Mouse (Mus musculus) heart, adult 2 months (tissue): ENCODE results near the gene Nup93. TPM values are rescaled to one million over a fixed set of nuclear protein-coding genes. Genes with fewer than 3 reads are reported as not detected.

Experiments used
- DNase-seq, 2 experiments: peaks; one replicate each; pipeline ENCODE4 v3.0.0; 2021
- H3K27ac ChIP-seq: fragments of 200-600 bp; 2 replicates; pipeline ENCODE4 v1.8.1; 2022
- H3K27me3 ChIP-seq: fragments of 200-500 bp; 2 replicates; pipeline ENCODE4 v1.6.1; 2012; ENCODE audit warnings: mild to moderate bottlenecking, low read length, inconsistent platforms, mixed read lengths; ENCODE audit not compliant: control insufficient read depth, insufficient read depth
- H3K36me3 ChIP-seq: fragments of 200-500 bp; 2 replicates; pipeline ENCODE4 v1.6.1; 2012; ENCODE audit warnings: low read length, inconsistent platforms; ENCODE audit not compliant: control insufficient read depth, insufficient read depth
- H3K4me1 ChIP-seq: fragments of 200-500 bp; 2 replicates; pipeline ENCODE4 v1.6.1; 2011; ENCODE audit warnings: low read length; ENCODE audit not compliant: control insufficient read depth, insufficient read depth
- H3K4me3 ChIP-seq: fragments of 200-600 bp; 2 replicates; pipeline ENCODE4 v1.8.1; 2022
- H3K79me2 ChIP-seq: fragments of 200-500 bp; replicated peaks from 2 replicates; pipeline ENCODE4 v1.6.1; 2012; ENCODE audit warnings: mild to moderate bottlenecking, inconsistent platforms, low read length, moderate library complexity, mixed read lengths; ENCODE audit not compliant: control insufficient read depth, insufficient read depth
- H3K9ac ChIP-seq: fragments of 200-500 bp; 2 replicates; pipeline ENCODE4 v1.6.1; 2012; ENCODE audit warnings: low read depth, mild to moderate bottlenecking, control low read depth, inconsistent platforms, low read length, mixed read lengths
- CTCF ChIP-seq: fragments of 200-600 bp; IDR thresholded peaks from 2 replicates; pipeline ENCODE4 v1.8.1; 2022; ENCODE audit warnings: antibody characterized with exemption, mild to moderate bottlenecking, moderate library complexity
- EP300 ChIP-seq: fragments of 200-500 bp; IDR thresholded peaks from 2 replicates; pipeline ENCODE4 v1.6.1; 2011; ENCODE audit warnings: low read depth, low read length, control low read depth; ENCODE audit not compliant: insufficient read depth
- POLR2A ChIP-seq: fragments of 200-500 bp; IDR thresholded peaks from 2 replicates; pipeline ENCODE4 v1.6.1; 2011; ENCODE audit warnings: mild to moderate bottlenecking, low read depth, low read length, control low read depth; ENCODE audit not compliant: insufficient read depth
- WGBS: fragments of 180-500 bp; shearing (Covaris S2); methylation state at CpG from one replicate; pipeline ENCODE4 v1.1.7; 2018; 5-methylcytosine and 5-hydroxymethylcytosine counted together
- intact Hi-C: fragments of 180-260 bp; cut with DNase I; formaldehyde crosslinking; loops from one replicate; pipeline ENCODE4 v1.15.1; 2025
- polyA plus RNA-seq: library from polyadenylated mRNA; depleted of rRNA; stranded (reverse); fragments of >200 nt; gene quantifications from 2 replicates; pipeline ENCODE4 v1.2.3, GENCODE M21; 2012
- total RNA-seq, 2 experiments: library from RNA; stranded (reverse); gene quantifications; 2 replicates each; pipeline ENCODE4 v1.2.3; 2021

Gene Nup93
- total and polyA plus RNA-seq, 3 experiments = 11.7 to 15.5 (median 13.7) TPM

- no peaks in the 10 kb centered on the region; the same call in 1 of the 2 replicates for H3K79me2 ChIP-seq
- intact Hi-C loops = no loop called here
- no peak overlapping the region for H3K27ac ChIP-seq
- H3K27me3 ChIP-seq = no peaks in the 10 kb centered on the region
- TF ChIP-seq EP300 = no peak
- TF ChIP-seq CTCF = no peak
- no peak for TF ChIP-seq POLR2A
- peaks cover 1% of the 10 kb centered on the region; the same call in 1 of the 2 replicates for H3K4me1 ChIP-seq
- H3K9ac ChIP-seq = no peak overlapping the region
- H3K36me3 ChIP-seq = 0 out of 2 replicates have a peak, but pooled peaks cover 2% of the 10 kb centered on the region
- H3K4me3 ChIP-seq = no peak overlapping the region
- DNase-seq = no peak
- 83% methylated on average over 3 of the region's 3 CpGs for WGBS
Measured at GRCm38 (mm10) chr8:94282453-94282985, 68.2 kb downstream of the Nup93 start.

- Histone ChIP-seq H3K27ac (no peak overlapping the region), H3K4me1 (peaks cover 1% of the 10 kb centered on the region; the same call in 1 of the 2 replicates), H3K79me2 (no peaks in the 10 kb centered on the region; the same call in 1 of the 2 replicates), H3K4me3 (no peak overlapping the region), H3K27me3 (no peaks in the 10 kb centered on the region), H3K36me3 (0 out of 2 replicates have a peak, but pooled peaks cover 2% of the 10 kb centered on the region), H3K9ac (no peak overlapping the region)
- 76% methylated on average over 7 of the region's 7 CpGs for WGBS
- no peak for DNase-seq
- intact Hi-C loops = no loop called here
- TF ChIP-seq CTCF = no peak
- no peak for TF ChIP-seq EP300
- no peak for TF ChIP-seq POLR2A
Measured at GRCm38 (mm10) chr8:94284204-94284603, 69.8 kb downstream of the Nup93 start.

- intact Hi-C loops = no loop called here
- Histone ChIP-seq H3K9ac (no peak overlapping the region), H3K27me3 (no peaks in the 10 kb centered on the region), H3K27ac (no peak overlapping the region; the same call in 1 of the 2 replicates), H3K79me2 (no peaks in the 10 kb centered on the region), H3K4me1 (peaks cover 10% of the 10 kb centered on the region), H3K4me3 (no peak overlapping the region), H3K36me3 (peaks cover 5% of the 10 kb centered on the region; the same call in 1 of the 2 replicates)
- DNase-seq = peak; percentile 32 to 42
- 33% methylated on average over 5 of the region's 5 CpGs for WGBS
- peak; percentile 18; the same call in 1 of the 2 replicates for TF ChIP-seq CTCF
- no peak for TF ChIP-seq POLR2A
Measured at GRCm38 (mm10) chr8:94290606-94291005, 76.2 kb downstream of the Nup93 start.

GRCm38 (mm10) chr8:94292072-94292471, 77.7 kb downstream of the Nup93 start:
- WGBS = 16% methylated on average over 6 of the region's 6 CpGs
- H3K79me2 ChIP-seq = no peaks in the 10 kb centered on the region
- intact Hi-C loops = no loop called here
- TF ChIP-seq CTCF (no peak), EP300 (no peak), POLR2A (no peak)
- peak; percentile 41 to 53 for DNase-seq
- peaks cover 5% of the 10 kb centered on the region; the same call in 1 of the 2 replicates for H3K36me3 ChIP-seq
- H3K4me3 ChIP-seq = no peak overlapping the region
- H3K27me3 ChIP-seq = no peaks in the 10 kb centered on the region
- no peak overlapping the region; the same call in 1 of the 2 replicates for H3K27ac ChIP-seq
- H3K9ac ChIP-seq = no peak overlapping the region
- H3K4me1 ChIP-seq = peaks cover 8% of the 10 kb centered on the region

GRCm38 (mm10) chr8:94292626-94293025, 78.3 kb downstream of the Nup93 start:
- peaks cover 3% of the 10 kb centered on the region; the same call in 1 of the 2 replicates for H3K36me3 ChIP-seq
- TF ChIP-seq EP300 (no peak), POLR2A (no peak), CTCF (no peak)
- no peak overlapping the region for H3K4me3 ChIP-seq
- no peaks in the 10 kb centered on the region for H3K79me2 ChIP-seq
- H3K27me3 ChIP-seq = no peaks in the 10 kb centered on the region
- WGBS = 93% methylated on average over 8 of the region's 8 CpGs
- H3K4me1 ChIP-seq = peaks cover 8% of the 10 kb centered on the region
- no peak overlapping the region for H3K27ac ChIP-seq
- H3K9ac ChIP-seq = no peak overlapping the region
- intact Hi-C loops = no loop called here
- no peak for DNase-seq

- H3K27me3 ChIP-seq = no peaks in the 10 kb centered on the region
- H3K36me3 ChIP-seq = no peaks in the 10 kb centered on the region
- no peak overlapping the region for H3K27ac ChIP-seq
- H3K4me3 ChIP-seq = no peak overlapping the region
- 79% methylated on average over 6 of the region's 6 CpGs for WGBS
- no peak for TF ChIP-seq CTCF
- TF ChIP-seq POLR2A = no peak
- H3K4me1 ChIP-seq = peaks cover 5% of the 10 kb centered on the region
- no peaks in the 10 kb centered on the region for H3K79me2 ChIP-seq
- DNase-seq = no peak
- intact Hi-C loops = no loop called here
- no peak overlapping the region for H3K9ac ChIP-seq
Measured at GRCm38 (mm10) chr8:94295687-94296086, 81.3 kb downstream of the Nup93 start.
